Mouse (Mus musculus): ENCODE data around the gene Sytl3.
"Not testable (repeated sequence)": the region's sequence is repeated elsewhere in the genome, so short reads cannot be mapped to it uniquely, and the experiment has no call there.

Gene Sytl3

DNA sequence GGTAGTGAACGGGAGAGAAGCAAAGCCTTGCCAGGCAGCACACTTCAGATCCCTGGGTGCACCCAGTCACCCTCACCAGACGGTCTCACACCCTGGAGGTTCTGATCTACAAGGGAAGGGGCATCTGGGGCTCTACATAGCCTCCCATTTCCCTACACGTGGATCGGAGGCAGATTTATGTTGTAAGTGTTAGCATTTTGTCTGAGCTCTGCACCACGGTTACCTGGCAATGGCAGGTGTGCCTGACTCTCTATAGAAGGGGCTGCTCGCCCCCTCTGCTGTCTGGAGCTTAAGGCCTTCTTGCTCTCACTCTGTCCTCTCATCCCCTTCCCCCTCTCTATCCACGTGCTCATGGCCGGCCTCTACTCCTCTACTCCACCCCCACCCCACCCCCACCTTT, 37.6 kb downstream of the Sytl3 start:
- not testable (repeated sequence) for DNase-seq

DNA sequence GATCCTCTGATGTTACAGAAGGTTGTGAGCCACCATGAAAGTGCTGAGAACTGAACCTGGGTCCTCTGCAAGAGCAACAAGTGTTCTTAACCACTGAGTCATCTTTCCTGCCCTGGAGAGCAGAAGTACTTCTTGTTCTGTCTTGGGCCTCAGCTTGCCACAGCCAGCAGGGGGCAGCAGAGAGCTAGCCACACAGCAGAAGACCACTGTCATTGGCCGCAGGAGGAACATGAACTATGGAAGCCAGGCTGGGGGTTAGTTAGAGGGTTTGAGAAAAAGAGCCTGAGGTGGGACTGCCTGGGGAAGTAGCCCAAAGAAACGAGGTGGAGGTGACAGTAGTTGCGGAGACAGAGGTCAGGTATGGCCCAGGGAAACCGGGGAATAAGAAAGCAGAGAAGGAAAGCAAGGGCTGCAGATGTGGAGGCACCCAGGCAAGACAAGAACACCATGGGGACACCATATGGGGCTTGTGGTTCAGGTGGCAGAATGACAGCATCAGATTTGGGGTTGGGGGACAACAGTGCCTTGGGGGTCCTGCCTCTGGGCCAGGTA, 38.4 kb downstream of the Sytl3 start:
- peak; percentile 43 to 54 for DNase-seq

GRCm38 (mm10) chr17:6699502-6699901, 40.6 kb downstream of the Sytl3 start:
- not testable (repeated sequence) for DNase-seq

GRCm38 (mm10) chr17:6700077-6700476, 41.2 kb downstream of the Sytl3 start:
- DNase-seq = not testable (repeated sequence)

DNA sequence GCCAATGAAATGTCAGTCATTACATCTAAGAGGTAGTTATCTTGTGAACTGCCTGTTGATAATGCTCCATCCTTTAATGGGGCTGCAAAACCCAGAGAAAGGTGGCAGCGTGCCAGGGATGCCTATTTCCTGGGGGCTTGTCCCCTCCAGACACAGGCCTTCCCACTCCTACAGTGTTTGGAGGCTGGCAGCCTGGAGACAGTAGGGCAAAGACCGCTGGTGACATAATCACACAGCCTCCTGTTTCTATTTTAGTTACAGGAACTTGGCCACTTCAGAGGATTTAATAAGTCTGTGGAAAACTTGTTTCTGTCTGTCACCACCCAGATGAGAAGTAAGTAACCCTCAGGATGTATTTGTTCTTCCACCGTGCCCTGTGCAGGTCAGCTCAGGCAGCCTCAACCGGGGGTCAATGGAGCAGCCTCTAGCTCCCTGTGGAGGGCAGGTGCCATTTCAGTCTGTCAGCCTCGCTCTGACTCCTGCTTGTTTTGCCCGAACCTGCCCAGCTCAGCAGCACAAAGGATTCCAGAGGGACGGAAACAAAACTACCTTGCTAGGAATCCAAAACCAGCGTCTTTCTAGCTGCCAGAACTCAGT, 43.8 kb downstream of the Sytl3 start:
- not testable (repeated sequence) for DNase-seq

DNA sequence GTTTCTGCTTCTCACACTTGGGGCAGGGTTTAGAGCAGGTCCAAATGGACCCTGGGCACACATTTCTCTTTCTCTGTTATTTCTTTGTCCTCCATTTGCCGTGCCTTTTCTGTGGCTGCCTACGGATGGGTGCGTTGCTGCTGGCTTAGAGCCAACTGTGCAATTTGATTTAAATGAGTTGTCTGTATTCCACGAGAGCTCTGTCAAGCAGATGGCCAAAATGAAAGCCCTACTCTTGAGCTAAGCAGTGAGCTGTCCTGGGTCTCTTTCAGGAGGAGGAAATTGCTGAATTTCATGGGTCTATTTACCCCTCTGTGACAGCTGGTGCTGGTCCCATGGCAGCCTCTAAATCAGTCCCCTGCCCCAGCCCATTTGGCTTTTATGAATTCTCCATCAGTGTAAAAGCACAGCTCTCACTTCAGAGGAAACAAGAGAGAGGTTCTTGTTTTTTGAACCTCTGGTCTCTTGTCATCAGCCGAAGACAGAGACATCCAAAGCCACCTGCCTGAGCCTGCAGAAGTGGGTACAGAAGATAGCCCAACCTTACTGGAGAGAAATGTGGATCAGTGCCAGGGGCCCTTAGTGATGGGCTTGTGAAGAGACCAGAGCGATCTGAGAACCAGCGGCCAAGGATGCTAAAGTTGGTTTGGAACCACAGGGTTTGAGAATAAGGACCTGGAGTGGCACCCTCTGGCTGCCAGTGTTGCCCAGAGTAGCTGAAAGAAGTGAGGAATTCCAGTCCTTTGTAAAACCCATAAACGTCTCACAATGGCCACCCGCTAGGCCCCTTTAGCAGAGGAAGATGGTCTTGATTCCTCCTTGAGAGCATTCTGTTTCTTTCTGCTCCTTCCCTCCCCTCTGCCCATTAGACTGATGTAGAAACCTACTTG, 44.7 kb downstream of the Sytl3 start:
- DNase-seq = not testable (repeated sequence)

GRCm38 (mm10) chr17:6706448-6706847, 47.6 kb downstream of the Sytl3 start:
- not testable (repeated sequence) for DNase-seq

DNA sequence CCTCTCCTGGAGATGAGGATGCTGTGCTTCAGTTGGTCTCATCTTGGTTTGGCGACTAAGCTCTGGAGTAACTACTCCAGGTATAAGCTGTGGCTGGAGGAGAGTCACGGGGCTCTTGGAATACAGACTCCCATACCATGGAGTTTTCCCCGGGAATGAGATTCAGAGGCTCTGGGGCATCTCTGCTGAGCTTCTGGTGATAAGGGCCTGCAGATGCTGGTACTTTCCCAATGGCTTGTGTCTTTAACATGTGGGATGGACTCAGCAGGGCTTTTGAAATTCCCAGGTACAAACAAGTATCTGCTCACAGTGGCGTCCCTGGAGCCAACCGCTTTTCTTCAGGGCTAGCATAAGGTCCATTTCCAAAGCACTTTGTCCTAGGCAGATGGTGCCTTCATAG, 48.5 kb downstream of the Sytl3 start:
- not testable (repeated sequence) for DNase-seq

- DNase-seq = not testable (repeated sequence)
These were observed 49.3 kb downstream of the Sytl3 start for GRCm38 (mm10) chr17:6708194-6708593.

GRCm38 (mm10) chr17:6713483-6713882, 54.6 kb downstream of the Sytl3 start:
- DNase-seq = not testable (repeated sequence)

- not testable (repeated sequence) for DNase-seq
These were observed 55.1 kb downstream of the Sytl3 start for GRCm38 (mm10) chr17:6713944-6714343.

DNA sequence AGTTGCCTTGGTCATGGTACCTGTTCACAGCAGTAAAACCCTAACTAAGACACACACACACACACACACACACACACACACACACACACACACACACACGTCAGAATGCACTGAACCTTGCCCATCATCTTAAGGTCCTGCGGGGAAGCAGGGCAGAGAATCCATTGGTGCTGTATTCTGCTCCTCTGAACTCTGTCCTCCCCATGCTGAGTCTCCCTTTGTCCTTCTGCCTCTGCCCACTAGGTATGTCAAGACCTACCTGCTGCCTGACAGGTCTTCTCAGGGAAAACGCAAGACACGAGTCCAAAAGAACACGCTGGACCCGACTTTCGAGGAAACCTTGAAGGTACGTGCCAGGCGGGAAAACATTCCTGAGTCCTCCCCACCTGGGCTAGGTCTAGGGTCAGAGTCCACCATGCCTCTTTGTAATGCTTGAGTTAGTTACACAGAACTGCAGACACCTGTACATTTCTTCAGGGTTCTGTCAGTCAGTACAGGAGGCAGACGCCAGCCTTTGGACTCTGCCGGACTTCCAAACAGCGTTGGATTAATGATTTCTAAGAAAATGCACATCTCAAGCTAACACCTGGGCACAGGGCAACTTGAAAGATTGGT, 69.2 kb downstream of the Sytl3 start:
- no peak for DNase-seq

DNA sequence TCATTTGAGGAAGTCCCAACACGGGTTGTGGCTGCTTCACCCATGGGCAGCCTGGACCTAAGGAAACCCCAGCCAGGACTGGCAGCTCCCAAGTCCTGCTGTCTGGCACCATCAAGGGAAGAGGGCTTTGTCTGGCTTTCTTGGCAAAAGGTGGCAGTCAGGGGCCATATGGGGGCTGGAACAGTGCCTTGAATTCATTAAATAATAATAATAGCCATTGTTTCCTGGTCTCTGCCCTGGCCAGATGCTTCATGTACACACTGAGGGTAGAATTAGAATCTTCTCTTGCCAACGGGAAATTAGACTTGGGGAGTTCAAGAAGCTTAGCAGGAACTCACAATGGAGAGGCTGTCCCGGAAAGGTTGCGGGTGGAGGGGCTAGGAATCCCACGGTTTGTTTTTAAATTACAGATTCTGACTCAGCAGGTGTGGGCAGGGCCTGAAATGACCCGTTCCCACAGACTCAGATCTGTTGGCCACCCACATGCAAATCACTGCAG, 70.4 kb downstream of the Sytl3 start:
- no peak for DNase-seq

DNA sequence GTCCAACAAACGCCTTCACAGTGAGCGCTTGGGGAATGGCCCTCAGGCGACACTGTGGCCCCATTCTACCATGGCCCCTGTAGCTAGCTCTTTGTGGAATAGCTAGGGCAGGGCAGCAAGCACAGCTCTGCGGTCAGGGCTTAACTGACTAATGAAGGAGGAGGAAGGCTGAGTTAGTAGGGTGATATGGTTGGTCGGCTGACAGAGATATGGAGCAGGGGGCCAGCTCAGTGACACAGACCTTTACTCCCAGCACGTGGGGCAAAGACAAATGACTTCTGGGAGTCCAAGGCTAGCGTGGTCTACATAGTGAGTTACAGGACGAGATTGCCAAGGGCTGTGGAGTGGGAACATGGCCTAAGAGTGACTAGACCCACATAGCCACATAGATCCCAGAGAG, 72.2 kb downstream of the Sytl3 start:
- no peak for DNase-seq

DNA sequence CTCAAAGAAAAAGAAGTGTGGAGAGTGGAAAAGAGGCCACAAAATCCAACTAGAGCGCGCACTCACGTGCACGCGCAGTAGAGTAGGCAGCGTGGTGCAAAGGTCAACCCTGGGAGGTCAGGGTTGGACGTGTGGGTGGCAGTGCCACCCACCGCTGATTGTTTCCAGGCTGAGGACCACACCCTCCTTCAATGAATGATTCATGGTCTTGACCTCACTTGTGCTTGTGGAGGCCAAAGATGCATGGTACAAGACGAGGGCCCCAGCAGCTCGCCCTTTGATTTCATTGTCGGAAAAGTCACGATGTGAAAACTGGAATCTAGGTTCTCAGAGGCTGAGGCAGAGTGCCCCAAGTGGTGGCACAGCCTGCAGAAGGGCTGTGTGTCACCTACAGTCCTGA, 72.7 kb downstream of the Sytl3 start:
- no peak for DNase-seq

GRCm38 (mm10) chr17:6732665-6733064, 73.8 kb downstream of the Sytl3 start:
- no peak for DNase-seq

DNA sequence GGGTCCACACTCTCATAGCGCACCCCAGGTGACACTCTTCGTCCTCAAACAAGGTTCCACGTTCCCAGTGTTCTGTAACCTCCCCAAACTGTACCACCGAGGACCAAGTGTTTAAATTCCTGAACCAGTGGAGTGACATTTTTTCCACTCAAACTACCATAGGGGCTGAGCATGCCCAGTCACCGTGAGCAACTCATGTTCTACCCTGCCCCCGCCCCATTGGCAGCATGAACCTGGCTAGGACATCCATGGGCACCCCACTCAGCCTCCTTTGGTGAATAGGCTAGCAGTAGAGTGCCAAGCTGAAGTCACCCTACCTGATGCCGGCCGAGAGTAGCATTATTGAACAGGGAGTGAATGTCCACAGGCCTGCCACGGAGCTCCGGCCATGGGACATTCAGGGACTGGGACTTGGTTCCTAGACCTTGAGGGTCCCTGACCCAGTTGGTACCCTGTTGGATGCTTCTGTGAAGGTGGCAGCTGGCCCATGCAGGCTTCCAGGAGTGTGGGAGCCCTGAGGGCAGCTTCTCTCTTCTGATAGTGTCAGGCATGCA, 74.5 kb downstream of the Sytl3 start:
- no peak for DNase-seq

GRCm38 (mm10) chr17:6734746-6735441, 76.0 kb downstream of the Sytl3 start:
- DNase-seq = no peak

- no peak for DNase-seq
These were observed 77.7 kb downstream of the Sytl3 start for GRCm38 (mm10) chr17:6736306-6737272.

DNA sequence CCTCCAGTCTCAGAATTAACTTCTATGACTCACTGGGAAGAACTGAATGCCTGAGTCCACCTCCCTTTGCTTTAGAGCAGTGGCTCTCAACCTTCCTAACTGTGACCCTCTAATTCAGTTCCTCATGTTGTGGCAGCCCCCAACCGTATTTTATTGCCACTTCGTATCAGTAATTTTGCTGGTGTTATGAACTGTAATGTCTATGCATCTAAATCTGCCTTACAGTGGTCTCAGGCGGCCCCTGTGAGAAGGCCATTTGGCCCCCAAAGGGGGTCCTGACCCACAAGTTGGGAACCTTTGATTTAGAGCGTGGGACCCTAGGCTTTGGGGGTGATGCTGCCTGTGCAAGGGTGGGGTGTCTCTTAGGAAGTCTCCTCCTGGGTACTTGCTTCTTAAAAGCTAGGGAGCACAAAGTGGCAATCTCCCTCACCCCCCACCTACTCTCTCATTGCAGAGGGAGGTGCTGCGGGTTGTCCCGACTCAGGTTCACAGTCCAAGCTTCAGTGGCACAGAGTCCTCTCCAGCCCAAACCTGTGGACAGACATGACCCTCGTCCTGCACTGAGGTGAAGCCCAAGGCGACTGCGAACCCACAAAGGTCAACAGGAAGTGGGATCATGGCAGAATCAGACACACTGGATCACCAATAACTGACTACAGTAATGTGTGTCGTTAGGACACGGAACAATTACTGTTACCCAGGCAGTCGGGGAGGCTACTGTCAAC, 78.5 kb downstream of the Sytl3 start:
- DNase-seq = no peak

Measured in cerebellum, adult 18-20 months (tissue).